Mouse (Mus musculus): ENCODE measurements around the gene Kcng1. TPM values are rescaled to one million over a fixed set of nuclear protein-coding genes. Genes with fewer than 3 reads are reported as not detected.

The Kcng1 gene
- polyA plus RNA-seq, 1 experiment from 2014 or later = 0.85 TPM

Other genes starting within 250 kb of the Kcng1 start
- gene Pard6b, start 200.7 kb downstream of the Kcng1 start, polyA plus RNA-seq (2016; fragmentation: Nextera tagmentation; extraction: Ambion mirVana) = 5.4 and 6.4 TPM in 2 replicates
- 6.1 and 26.0 TPM in 2 replicates for gene Adnp, start 74.6 kb downstream of the Kcng1 start, polyA plus RNA-seq (2016; fragmentation: Nextera tagmentation; extraction: Ambion mirVana)
- 23.2 and 29.6 TPM in 2 replicates for gene Gm20716, start 51.4 kb downstream of the Kcng1 start, polyA plus RNA-seq (2016; fragmentation: Nextera tagmentation; extraction: Ambion mirVana)
- gene Dpm1, start 51.1 kb downstream of the Kcng1 start, polyA plus RNA-seq (2016; fragmentation: Nextera tagmentation; extraction: Ambion mirVana) = 72.4 and 73.8 TPM in 2 replicates
- gene Mocs3, start 51.1 kb downstream of the Kcng1 start, polyA plus RNA-seq (2016; fragmentation: Nextera tagmentation; extraction: Ambion mirVana) = 9.2 and 10.8 TPM in 2 replicates